Mouse (Mus musculus) intestine, embryonic 15.5 days (tissue): ENCODE results near the gene Gbp2b. TPM values are rescaled to one million over a fixed set of nuclear protein-coding genes. Genes with fewer than 3 reads are reported as not detected.

ENCODE experiments used
- ATAC-seq: fragments of 200-750 bp; cut with Nextera tagmentation; 2 replicates; pipeline ENCODE4 v1.8.0; 2017; ENCODE audit warnings: moderate TSS enrichment, moderate library complexity
- H3K27ac ChIP-seq: fragments of 300-500 bp; sonication (generic); 2 replicates; pipeline ENCODE4 v1.5.1; 2015; ENCODE audit warnings: mild to moderate bottlenecking, inconsistent platforms
- H3K27me3 ChIP-seq: fragments of 300-500 bp; sonication (generic); replicated peaks from 2 replicates; pipeline ENCODE4 v1.6.1; 2015; ENCODE audit warnings: inconsistent platforms
- H3K36me3 ChIP-seq: fragments of 300-500 bp; sonication (generic); 2 replicates; pipeline ENCODE4 v1.6.1; 2015; ENCODE audit warnings: inconsistent platforms
- H3K4me1 ChIP-seq: fragments of 300-500 bp; sonication (generic); replicated peaks from 2 replicates; pipeline ENCODE4 v1.6.1; 2015; ENCODE audit warnings: inconsistent platforms
- H3K4me2 ChIP-seq: fragments of 300-500 bp; sonication (generic); replicated peaks from 2 replicates; pipeline ENCODE4 v1.6.1; 2015; ENCODE audit warnings: mild to moderate bottlenecking, inconsistent platforms
- H3K4me3 ChIP-seq: fragments of 300-500 bp; sonication (generic); replicated peaks from 2 replicates; pipeline ENCODE4 v1.5.1; 2015; ENCODE audit warnings: inconsistent platforms
- H3K9ac ChIP-seq: fragments of 300-500 bp; sonication (generic); 2 replicates; pipeline ENCODE4 v1.6.1; 2015; ENCODE audit warnings: inconsistent platforms
- H3K9me3 ChIP-seq: fragments of 300-500 bp; sonication (generic); 2 replicates; pipeline ENCODE4 v1.6.1; 2016; ENCODE audit warnings: inconsistent platforms
- WGBS: fragments of 180-500 bp; shearing (Covaris S2); methylation state at CpG from one replicate; pipeline ENCODE4 v1.1.7; 2015; 5-methylcytosine and 5-hydroxymethylcytosine counted together
- polyA plus RNA-seq: library from polyadenylated mRNA; unstranded; fragments of >200 nt; fragmentation: Nextera tagmentation; extraction: Ambion mirVana; gene quantifications from 2 replicates; pipeline ENCODE4 v1.2.1, GENCODE M21; 2015

The Gbp2b gene
- polyA plus RNA-seq, 1 experiment from 2014 or later, result 0.33 TPM

- Histone ChIP-seq H3K4me1 (no peaks in the 10 kb centered on the region), H3K9ac (no peak overlapping the region), H3K4me2 (no peak overlapping the region), H3K27ac (no peak overlapping the region), H3K9me3 (no peaks in the 10 kb centered on the region), H3K36me3 (no peaks in the 10 kb centered on the region), H3K4me3 (no peak overlapping the region), H3K27me3 (no peaks in the 10 kb centered on the region)
- WGBS, result 89% methylated on average over 4 of the region's 4 CpGs
- ATAC-seq, result no peak
These were observed 16.3 kb upstream of the Gbp2b start for GRCm38 (mm10) chr3:142578342-142578741.

DNA sequence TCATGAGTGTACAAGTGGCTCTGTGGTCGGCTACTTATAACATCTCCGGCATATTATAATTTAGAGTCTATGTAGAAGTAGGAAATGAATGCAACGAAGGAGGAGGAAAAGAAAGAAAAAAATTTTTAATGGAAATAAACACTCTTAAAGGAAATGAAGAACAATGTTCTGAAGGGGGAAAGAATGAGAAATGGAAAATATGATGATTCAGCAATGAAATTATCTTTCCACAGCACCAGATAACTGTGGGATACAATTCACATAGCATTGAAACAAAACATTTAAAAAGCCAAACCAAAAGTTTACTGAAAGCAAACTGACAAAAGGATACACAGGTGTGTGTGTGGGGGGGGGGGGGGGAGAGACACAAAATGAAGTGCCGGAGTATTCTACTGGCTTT, 11.6 kb upstream of the Gbp2b start:
- no peaks in the 10 kb centered on the region for H3K9me3 ChIP-seq
- no peak for ATAC-seq
- H3K4me3 ChIP-seq, result no peak overlapping the region
- WGBS, result 90% methylated on average over 4 of the region's 4 CpGs
- H3K4me2 ChIP-seq, result no peak overlapping the region
- no peaks in the 10 kb centered on the region for H3K36me3 ChIP-seq
- no peaks in the 10 kb centered on the region for H3K27me3 ChIP-seq
- H3K27ac ChIP-seq, result no peak overlapping the region
- no peak overlapping the region for H3K9ac ChIP-seq
- H3K4me1 ChIP-seq, result no peaks in the 10 kb centered on the region

DNA sequence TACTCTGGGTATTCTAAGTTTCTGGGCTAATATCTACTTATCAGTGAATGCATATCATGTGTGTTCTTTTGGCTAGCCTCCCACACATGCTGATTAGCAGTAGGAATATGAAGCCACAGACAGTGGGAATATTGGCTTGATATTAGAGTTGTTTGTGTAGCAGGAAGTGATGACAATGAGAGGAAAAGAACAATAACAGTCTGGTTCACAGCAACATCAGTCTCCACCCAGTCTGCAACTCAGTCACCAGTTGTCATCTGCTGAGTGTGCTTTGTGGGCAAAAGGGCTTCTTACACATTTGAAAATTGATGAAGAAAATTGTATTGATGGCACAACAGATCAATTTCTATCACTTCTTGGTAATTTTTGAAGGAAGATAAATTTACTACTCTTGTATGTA, 7.3 kb upstream of the Gbp2b start:
- ATAC-seq, result no peak
- Histone ChIP-seq H3K4me1 (no peaks in the 10 kb centered on the region), H3K27me3 (no peaks in the 10 kb centered on the region), H3K36me3 (no peaks in the 10 kb centered on the region), H3K4me3 (no peak overlapping the region), H3K9ac (no peak overlapping the region), H3K9me3 (no peaks in the 10 kb centered on the region), H3K4me2 (no peak overlapping the region), H3K27ac (no peak overlapping the region)

GRCm38 (mm10) chr3:142588888-142589287, 5.8 kb upstream of the Gbp2b start:
- Histone ChIP-seq H3K4me3 (no peak overlapping the region), H3K9me3 (no peaks in the 10 kb centered on the region), H3K27ac (no peak overlapping the region), H3K4me2 (no peak overlapping the region), H3K9ac (no peak overlapping the region), H3K36me3 (no peaks in the 10 kb centered on the region), H3K27me3 (no peaks in the 10 kb centered on the region), H3K4me1 (no peaks in the 10 kb centered on the region)
- ATAC-seq, result no peak
- WGBS, result 68% methylated on average over 2 of the region's 2 CpGs

GRCm38 (mm10) chr3:142590431-142591067, 4.1 kb upstream of the Gbp2b start:
- WGBS, result 79% methylated on average over 4 of the region's 4 CpGs

DNA sequence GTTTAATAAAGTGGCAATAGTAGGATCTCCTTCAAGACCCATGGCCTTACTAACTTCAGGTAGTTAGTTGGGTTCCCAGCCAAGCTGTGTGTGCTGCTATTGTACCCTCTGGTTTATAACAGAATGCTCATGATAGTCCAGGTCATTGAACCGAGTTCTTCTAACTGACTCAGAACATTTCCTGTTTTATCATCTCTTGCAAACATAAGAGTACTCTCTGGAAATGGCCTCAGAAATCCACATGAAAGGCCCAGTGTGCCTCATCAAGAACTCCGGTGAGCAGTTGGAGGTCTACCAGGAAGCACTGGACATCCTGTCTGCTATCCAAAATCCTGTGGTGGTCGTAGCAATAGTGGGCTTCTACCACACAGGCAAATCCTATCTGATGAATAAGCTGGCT, 3.3 kb downstream of the Gbp2b start:
- Histone ChIP-seq H3K27me3 (no peaks in the 10 kb centered on the region), H3K4me2 (no peak overlapping the region), H3K4me1 (no peaks in the 10 kb centered on the region), H3K9me3 (no peaks in the 10 kb centered on the region), H3K4me3 (no peak overlapping the region), H3K27ac (no peak overlapping the region), H3K36me3 (no peaks in the 10 kb centered on the region), H3K9ac (no peak overlapping the region)
- 76% methylated on average over 3 of the region's 3 CpGs for WGBS
- ATAC-seq, result no peak

More at GRCm38 (mm10) chr3:142590431-142591067, 4.1 kb upstream of the Gbp2b start:
- Histone ChIP-seq H3K36me3 (no peaks in the 10 kb centered on the region), H3K27ac (no peak overlapping the region), H3K4me3 (no peak overlapping the region), H3K9ac (no peak overlapping the region), H3K27me3 (no peaks in the 10 kb centered on the region), H3K4me1 (no peaks in the 10 kb centered on the region), H3K9me3 (no peaks in the 10 kb centered on the region), H3K4me2 (no peak overlapping the region)
- no peak for ATAC-seq

- H3K4me2 ChIP-seq, result no peak overlapping the region
- H3K27ac ChIP-seq, result no peak overlapping the region
- H3K9me3 ChIP-seq, result no peaks in the 10 kb centered on the region
- no peaks in the 10 kb centered on the region for H3K36me3 ChIP-seq
- H3K4me3 ChIP-seq, result no peak overlapping the region
- no peak for ATAC-seq
- no peaks in the 10 kb centered on the region for H3K27me3 ChIP-seq
- H3K4me1 ChIP-seq, result no peaks in the 10 kb centered on the region
- H3K9ac ChIP-seq, result no peak overlapping the region
These were observed 7.0 kb downstream of the Gbp2b start for GRCm38 (mm10) chr3:142601675-142602074.

DNA sequence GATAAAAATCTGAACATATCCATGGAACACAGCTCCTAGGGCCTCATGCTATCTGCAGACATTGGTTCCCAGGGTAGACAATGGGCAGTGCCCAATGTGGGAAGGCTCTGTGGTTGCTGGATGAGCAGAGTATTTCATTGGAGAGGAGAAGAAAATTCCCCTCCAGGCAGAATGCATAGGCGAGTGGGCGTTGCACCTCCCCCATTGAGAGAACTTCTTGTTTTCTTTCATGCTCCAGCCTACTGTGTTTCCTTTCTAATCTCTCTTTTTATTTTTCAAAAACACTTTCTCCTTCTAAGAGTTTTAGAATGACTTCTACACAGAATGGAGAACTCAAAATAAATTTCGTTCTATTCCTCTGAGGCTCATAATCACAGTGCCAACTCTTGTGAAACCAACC, 24.0 kb downstream of the Gbp2b start:
- H3K9ac ChIP-seq, result no peak overlapping the region
- no peaks in the 10 kb centered on the region for H3K36me3 ChIP-seq
- H3K4me3 ChIP-seq, result no peak overlapping the region
- H3K27ac ChIP-seq, result no peak overlapping the region
- H3K4me2 ChIP-seq, result no peak overlapping the region
- H3K27me3 ChIP-seq, result no peaks in the 10 kb centered on the region
- no peaks in the 10 kb centered on the region for H3K9me3 ChIP-seq
- no peak for ATAC-seq
- WGBS, result 89% methylated on average over 3 of the region's 3 CpGs
- H3K4me1 ChIP-seq, result 0 out of 2 replicates have a peak, but pooled peaks cover 6% of the 10 kb centered on the region

GRCm38 (mm10) chr3:142619606-142620005, 25.0 kb downstream of the Gbp2b start:
- Histone ChIP-seq H3K36me3 (no peaks in the 10 kb centered on the region), H3K27me3 (no peaks in the 10 kb centered on the region), H3K9ac (no peak overlapping the region), H3K9me3 (no peaks in the 10 kb centered on the region), H3K4me1 (0 out of 2 replicates have a peak, but pooled peaks cover 6% of the 10 kb centered on the region), H3K4me3 (no peak overlapping the region), H3K27ac (no peak overlapping the region), H3K4me2 (no peak overlapping the region)
- WGBS, result 36% methylated on average over 1 of the region's 1 CpGs
- ATAC-seq, result no peak

DNA sequence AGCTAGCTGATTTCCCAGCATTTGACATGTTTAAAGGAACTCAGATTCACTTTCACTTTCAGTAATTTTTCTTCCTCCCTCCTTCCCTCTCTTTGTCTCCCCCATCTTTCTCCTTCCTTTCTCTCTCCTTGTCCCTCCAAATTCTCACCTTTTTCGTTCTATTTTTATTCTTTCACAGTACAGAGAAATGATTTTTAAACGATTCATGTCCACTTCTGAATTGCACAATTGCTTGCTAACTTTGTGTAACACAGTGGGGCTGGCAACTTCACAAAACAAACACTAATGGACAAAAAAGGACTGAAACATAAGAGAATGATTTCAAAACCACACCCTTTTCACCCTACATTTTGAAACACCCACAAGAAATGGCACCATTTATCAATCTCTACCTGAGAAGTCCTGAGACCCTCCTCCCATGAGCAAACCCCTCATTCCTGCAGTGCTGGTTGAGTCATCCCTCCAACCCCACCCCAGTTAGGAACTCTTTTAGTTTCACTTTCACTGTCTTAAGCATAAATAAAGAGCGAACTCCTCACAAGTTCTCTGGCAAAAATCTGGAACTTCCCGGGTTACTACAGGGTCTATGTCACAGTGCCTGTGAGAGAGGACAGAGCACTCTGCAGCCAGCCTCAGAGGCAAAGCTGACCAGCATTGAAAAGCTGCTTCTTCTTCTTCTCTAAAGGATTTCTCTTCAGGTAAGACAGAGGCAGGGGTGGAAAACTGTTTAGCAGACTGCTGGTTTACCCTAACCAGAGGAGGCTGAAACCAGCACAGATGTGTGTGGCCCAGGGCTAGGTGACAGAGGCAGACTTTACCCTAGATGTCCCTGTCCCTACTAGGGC, 25.7 kb downstream of the Gbp2b start, which contains the start of gene Gbp2:
Gene Gbp2, plus strand, starts transcription at position 492 of the 845 bp plus-strand sequence.
- peak; percentile 75 for ATAC-seq
- no peak within 1 kb of the TSS for H3K9ac ChIP-seq
- H3K36me3 ChIP-seq, result no peaks in the 10 kb centered on the region
- no peaks in the 10 kb centered on the region for H3K27me3 ChIP-seq
- no peaks in the 10 kb centered on the region for H3K9me3 ChIP-seq
- H3K4me1 ChIP-seq, result 0 out of 2 replicates have a peak, but pooled peaks cover 6% of the 10 kb centered on the region
- peak within 1 kb of the TSS; percentile 53 for H3K4me2 ChIP-seq
- 37% methylated on average over 4 of the region's 4 CpGs for WGBS
- H3K4me3 ChIP-seq, result peak within 1 kb of the TSS; percentile 20
- H3K27ac ChIP-seq, result no peak within 1 kb of the TSS

GRCm38 (mm10) chr3:142620956-142621562, 26.4 kb downstream of the Gbp2b start:
- Histone ChIP-seq H3K9me3 (no peaks in the 10 kb centered on the region), H3K9ac (no peak overlapping the region), H3K4me2 (peak overlapping the region; percentile 53), H3K4me3 (peak overlapping the region; percentile 20), H3K27me3 (no peaks in the 10 kb centered on the region), H3K36me3 (no peaks in the 10 kb centered on the region), H3K27ac (no peak overlapping the region), H3K4me1 (0 out of 2 replicates have a peak, but pooled peaks cover 6% of the 10 kb centered on the region)
- 48% methylated on average over 3 of the region's 3 CpGs for WGBS
- no peak for ATAC-seq

DNA sequence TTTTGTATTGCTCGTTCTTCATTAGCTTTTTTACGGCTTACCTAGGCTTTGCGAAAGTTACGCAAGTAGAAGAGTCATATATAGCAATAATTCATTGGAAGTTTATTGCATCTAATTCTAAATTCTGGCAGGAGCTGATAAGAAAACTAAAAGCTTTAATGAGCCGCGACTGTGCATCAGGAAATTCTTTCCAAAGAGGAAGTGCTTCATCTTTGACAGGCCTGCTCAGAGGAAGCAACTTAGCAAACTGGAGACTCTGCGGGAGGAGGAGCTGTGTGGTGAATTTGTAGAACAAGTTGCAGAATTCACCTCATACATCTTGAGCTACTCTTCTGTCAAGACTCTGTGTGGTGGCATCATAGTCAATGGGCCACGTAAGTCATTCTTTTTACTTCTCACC, 35.7 kb downstream of the Gbp2b start:
- H3K4me1 ChIP-seq, result no peaks in the 10 kb centered on the region
- H3K27me3 ChIP-seq, result no peaks in the 10 kb centered on the region
- H3K4me2 ChIP-seq, result no peak overlapping the region
- no peak overlapping the region for H3K4me3 ChIP-seq
- ATAC-seq, result peak; percentile 75
- H3K36me3 ChIP-seq, result no peaks in the 10 kb centered on the region
- WGBS, result 44% methylated on average over 8 of the region's 8 CpGs
- H3K9ac ChIP-seq, result no peak overlapping the region
- H3K9me3 ChIP-seq, result no peaks in the 10 kb centered on the region
- no peak overlapping the region for H3K27ac ChIP-seq
